Mouse (Mus musculus) lung, adult 2 months (tissue): ENCODE measurements around the gene Chrnb4.

Experiments used
- CTCF ChIP-seq: fragments of 200-500 bp; IDR thresholded peaks from 2 replicates; pipeline ENCODE4 v1.5.1; 2011; ENCODE audit warnings: mild to moderate bottlenecking, low read length, control low read depth; ENCODE audit not compliant: insufficient read depth
- POLR2A ChIP-seq: fragments of 200-500 bp; IDR thresholded peaks from 2 replicates; pipeline ENCODE4 v1.6.1; 2011; ENCODE audit warnings: low read depth, mild to moderate bottlenecking, control low read depth, low read length, borderline replicate concordance; ENCODE audit errors: extremely low read depth

GRCm38 (mm10) chr9:55023326-55023725, 25.3 kb downstream of the Chrnb4 start:
- TF ChIP-seq POLR2A (no peak), CTCF (no peak)
